Comparison of ENCODE assay signal across 8 mouse cellular contexts in the genomic region with DNA sequence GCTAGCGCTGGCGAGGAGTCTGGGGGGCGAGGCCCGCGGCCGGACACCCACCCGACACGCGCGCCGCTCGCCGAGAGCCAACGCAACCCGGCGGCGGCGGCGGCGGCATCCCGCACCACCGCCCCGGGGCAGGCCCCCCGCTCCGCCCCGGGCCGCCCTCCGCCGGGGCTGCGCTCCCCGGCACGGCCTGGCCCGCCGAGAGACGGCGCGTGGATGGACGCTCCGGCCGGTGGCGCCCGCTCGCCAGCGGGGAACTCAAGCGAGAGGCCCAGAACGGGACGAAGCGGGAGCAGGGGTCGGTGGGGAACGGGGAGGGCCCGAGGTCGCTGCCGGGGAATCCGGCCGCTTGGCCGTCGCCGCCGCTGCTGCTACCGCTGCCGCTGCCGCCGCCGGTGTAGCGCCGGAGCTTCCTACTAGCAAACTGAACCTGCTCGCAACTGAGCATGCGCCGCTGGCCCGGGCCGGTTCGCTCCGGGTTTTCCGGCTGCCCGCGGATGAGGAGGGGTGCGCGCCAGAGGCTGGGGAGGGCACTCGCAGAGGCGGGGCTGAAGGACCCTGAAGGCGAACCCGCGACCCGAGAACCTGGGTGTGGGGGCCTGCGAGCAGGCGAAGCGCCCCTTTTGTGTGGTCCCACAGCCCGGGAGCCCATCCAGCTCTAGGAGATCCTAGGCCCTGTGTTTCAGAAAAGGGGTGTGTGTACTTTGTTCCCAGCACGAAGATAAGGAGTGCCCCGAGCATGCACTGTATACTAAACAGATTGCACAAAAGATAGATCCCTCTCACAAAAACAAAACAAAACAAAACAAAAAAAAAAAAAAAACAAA. TPM values are rescaled to one million over a fixed set of nuclear protein-coding genes. Genes with fewer than 3 reads are reported as not detected.
DNase-seq lines count a peak whose midpoint lies in the region; ATAC-seq and TF ChIP-seq lines count a peak whose summit lies in the region.

A gene (minus strand): TSS at position 423 of the 824 bp plus-strand sequence.

- peak within 1 kb of the TSS; percentile 71 for H3K27ac ChIP-seq in brown adipose tissue, adult 24 weeks (replicated peaks; ENCODE audit: low read depth, low read length)
- H3K27ac ChIP-seq in heart, embryonic 13.5 days (replicated peaks), result peak within 1 kb of the TSS; percentile 95
- H3K27ac ChIP-seq in kidney, postnatal 0 days, result peak within 1 kb of the TSS; percentile 98
- H3K27ac ChIP-seq in liver, embryonic 11.5 days (ENCODE audit: low read depth, low read length), result peak within 1 kb of the TSS; percentile 89

- peaks cover 4% of the 10 kb centered on the region; the same call in 1 of the 2 replicates for H3K4me1 ChIP-seq in brown adipose tissue, adult 24 weeks (ENCODE audit: control insufficient read depth, insufficient read depth, insufficient read length, low read length)
- peaks cover 27% of the 10 kb centered on the region for H3K4me1 ChIP-seq in heart, embryonic 13.5 days
- H3K4me1 ChIP-seq in kidney, postnatal 0 days (replicated peaks; ENCODE audit: insufficient read depth, low read length), result peaks cover 16% of the 10 kb centered on the region
- peaks cover 22% of the 10 kb centered on the region for H3K4me1 ChIP-seq in liver, embryonic 11.5 days (replicated peaks; ENCODE audit: control insufficient read depth, insufficient read depth, low read length)

- peak within 1 kb of the TSS; percentile 73 for H3K4me3 ChIP-seq in brown adipose tissue, adult 24 weeks (ENCODE audit: insufficient read depth, low read depth, low read length)
- H3K4me3 ChIP-seq in heart, embryonic 13.5 days, result peak within 1 kb of the TSS; percentile 83
- H3K4me3 ChIP-seq in kidney, postnatal 0 days (replicated peaks; ENCODE audit: low read depth, low read length), result peak within 1 kb of the TSS; percentile 86
- peak within 1 kb of the TSS; percentile 78 for H3K4me3 ChIP-seq in liver, embryonic 11.5 days (ENCODE audit: low read depth, low read length)
- peak within 1 kb of the TSS; percentile 64 for H3K4me3 ChIP-seq in myocyte

- peak within 1 kb of the TSS; percentile 86 for H3K4me2 ChIP-seq in heart, embryonic 13.5 days
- H3K4me2 ChIP-seq in kidney, postnatal 0 days (ENCODE audit: low read length), result peak within 1 kb of the TSS; percentile 66
- peak within 1 kb of the TSS; percentile 72 for H3K4me2 ChIP-seq in liver, embryonic 11.5 days
- peak within 1 kb of the TSS; percentile 81 for H3K4me2 ChIP-seq in myocyte (ENCODE audit: low read depth)

- no peaks in the 10 kb centered on the region for H3K9me3 ChIP-seq in heart, embryonic 13.5 days
- no peaks in the 10 kb centered on the region for H3K9me3 ChIP-seq in kidney, postnatal 0 days (replicated peaks; ENCODE audit: low read length)
- no peaks in the 10 kb centered on the region for H3K9me3 ChIP-seq in liver, embryonic 11.5 days (ENCODE audit: control insufficient read depth, low read length)

- TF ChIP-seq POLR2A in myocyte (IDR thresholded peaks at IDR 0.05; ENCODE audit: insufficient read length, low read depth), result peak; percentile 92

- H3K27me3 ChIP-seq in heart, embryonic 13.5 days (replicated peaks), result no peaks in the 10 kb centered on the region
- no peaks in the 10 kb centered on the region for H3K27me3 ChIP-seq in kidney, postnatal 0 days (ENCODE audit: insufficient read depth, low read length)
- H3K27me3 ChIP-seq in liver, embryonic 11.5 days (replicated peaks; ENCODE audit: control insufficient read depth, insufficient read depth, low read length), result no peaks in the 10 kb centered on the region
- H3K27me3 ChIP-seq in myocyte (ENCODE audit: control insufficient read depth, insufficient read depth, insufficient read length), result no peaks in the 10 kb centered on the region

- DNase-seq in kidney, postnatal 0 days (ENCODE audit: low spot score), result peak; percentile 96
- peak; percentile 99 for DNase-seq in liver, embryonic 11.5 days (ENCODE audit: low spot score)
- peak; percentile 95 to 98 for DNase-seq in spleen, postnatal 4 days (ENCODE audit: low spot score in 2 of 2)

- peaks cover 10% of the 10 kb centered on the region; the same call in 1 of the 2 replicates for H3K36me3 ChIP-seq in heart, embryonic 13.5 days
- no peaks in the 10 kb centered on the region for H3K36me3 ChIP-seq in kidney, postnatal 0 days (ENCODE audit: insufficient read depth, low read length)
- H3K36me3 ChIP-seq in liver, embryonic 11.5 days (ENCODE audit: control insufficient read depth, insufficient read depth, low read length), result no peaks in the 10 kb centered on the region
- H3K36me3 ChIP-seq in myocyte (ENCODE audit: control insufficient read depth, insufficient read depth), result no peaks in the 10 kb centered on the region

- H3K79me2 ChIP-seq in myocyte (ENCODE audit: control insufficient read depth, insufficient read depth), result peaks cover 41% of the 10 kb centered on the region

- H3K9ac ChIP-seq in heart, embryonic 13.5 days, result peak within 1 kb of the TSS; percentile 95
- peak within 1 kb of the TSS; percentile 97 for H3K9ac ChIP-seq in kidney, postnatal 0 days (ENCODE audit: low read depth, low read length)
- H3K9ac ChIP-seq in liver, embryonic 11.5 days (ENCODE audit: low read depth, low read length), result peak within 1 kb of the TSS; percentile 85

- TF ChIP-seq CTCF in kidney, postnatal 0 days (IDR thresholded peaks at IDR 0.05; ENCODE audit: low read depth), result no peak

- ATAC-seq in CD4-positive, CD25-positive, alpha-beta regulatory T cell, adult 4 months, result peak; percentile 64
- ATAC-seq in erythroid progenitor cell, adult 5-6 weeks (replicated peaks; ENCODE audit: low FRiP score, poor library complexity, severe bottlenecking), result peak; percentile 76
- ATAC-seq in heart, embryonic 13.5 days (ENCODE audit: extremely low read depth, insufficient number of reproducible peaks, low FRiP score, low TSS enrichment), result peak; percentile 77
- ATAC-seq in kidney, postnatal 0 days (replicated peaks; ENCODE audit: low FRiP score, low read depth), result peak; percentile 75
- peak; percentile 81 for ATAC-seq in liver, embryonic 11.5 days (replicated peaks; ENCODE audit: low FRiP score)

- H3ac ChIP-seq in myocyte (ENCODE audit: control insufficient read depth, insufficient read length), result peak within 1 kb of the TSS; percentile 85

- WGBS in heart, embryonic 13.5 days, result under 1% methylated on average over 70 of the region's 90 CpGs
- WGBS in kidney, postnatal 0 days, result under 1% methylated on average over 77 of the region's 90 CpGs
- under 1% methylated on average over 79 of the region's 90 CpGs for WGBS in liver, embryonic 11.5 days

TF ChIP-seq in myocyte, 11 proteins besides CTCF, POLR2A, EP300 and RAD21:
- TF ChIP-seq USF1 (IDR thresholded peaks at IDR 0.05; ENCODE audit: low read depth) (no peak), SRF (IDR thresholded peaks at IDR 0.05; ENCODE audit: control insufficient read depth, insufficient read length, low read depth) (no peak), TCF12 (IDR thresholded peaks at IDR 0.05; ENCODE audit: insufficient read depth, poor library complexity, severe bottlenecking) (no peak), REST (IDR thresholded peaks at IDR 0.05; ENCODE audit: insufficient read depth, insufficient read length) (no peak), TCF3 (IDR thresholded peaks at IDR 0.05; ENCODE audit: insufficient read length, low read depth) (no peak), MAX (IDR thresholded peaks at IDR 0.05; ENCODE audit: low read depth) (no peak), MYOD1 (IDR thresholded peaks at IDR 0.05; ENCODE audit: control insufficient read depth in 1 of 3, insufficient read length in 2 of 3, low read depth in 2 of 3) (no peak), POLR2AphosphoS2 (IDR thresholded peaks at IDR 0.05; ENCODE audit: insufficient read length, low read depth) (peak; percentile 91), CEBPB (IDR thresholded peaks at IDR 0.05; ENCODE audit: insufficient read depth, poor library complexity, severe bottlenecking) (no peak), MYOG (IDR thresholded peaks at IDR 0.05; ENCODE audit: control insufficient read depth in 1 of 3, insufficient read depth in 1 of 3, insufficient read length in 2 of 3, low read depth in 2 of 3) (peak in 1 of 3 experiments; percentile 45), E2F4 (IDR thresholded peaks at IDR 0.05; ENCODE audit: insufficient read depth) (peak; percentile 37)
TF ChIP-seq in myocyte: peak in this region for 3.

RNA-seq across cellular contexts. Expression of the gene that starts here (rescaled TPM):
- 1 to 10 TPM; 4.6 to 5.4 TPM for polyA plus RNA-seq in CD4-positive, CD25-positive, alpha-beta regulatory T cell, adult 4 months (2017; shearing (Covaris generic))
- polyA plus RNA-seq in brown adipose tissue, adult 24 weeks (2012; ENCODE audit: insufficient read depth, insufficient read length, missing spikeins), result 8.2 and 9.8 TPM in 2 replicates
- 10.8 and 16.3 TPM in 2 replicates for total RNA-seq in erythroid progenitor cell, adult 5-6 weeks (2015; ENCODE audit: low replicate concordance)
- 5.7 and 6.5 TPM in 2 replicates for total RNA-seq in erythroid progenitor cell, adult 5-6 weeks (2017; ENCODE audit: low replicate concordance)
- 2.2 TPM in 2 replicates for polyA plus RNA-seq in heart, embryonic 13.5 days (2015; fragmentation: Nextera tagmentation; extraction: Ambion mirVana)
- polyA plus RNA-seq in kidney, postnatal 0 days (2015; fragmentation: Nextera tagmentation; extraction: Ambion mirVana), result 4.3 and 4.8 TPM in 2 replicates
- 4.5 and 4.7 TPM in 2 replicates for polyA plus RNA-seq in liver, embryonic 11.5 days (2014; fragmentation: Nextera tagmentation; extraction: Ambion mirVana)
- polyA plus RNA-seq in myocyte (2012; fragmentation: generic; extraction: Trizol), result 4.7 TPM

Comparison
In these comparisons a context has a peak if more than half of its experiments do, and no peak if none do; other contexts are left out.
1. Peak in every context shown above with its lines: DNase-seq, ATAC-seq, H3K4me3 ChIP-seq and H3K27ac ChIP-seq.